Mouse (Mus musculus) adrenal gland, adult (tissue): Measurements from ENCODE around the gene Pomgnt2.
A peak's percentile ranks its signal among the peaks of the same experiment; 100 is the strongest.
"Not testable (repeated sequence)": the region's sequence is repeated elsewhere in the genome, so short reads cannot be mapped to it uniquely, and the experiment has no call there.

Source experiments
- DNase-seq, 2 experiments: peaks; one replicate each; pipeline ENCODE4 v3.0.0; 2022 to 2023; ENCODE audit warnings: low spot score in 1 of 2; ENCODE audit not compliant: inconsistent age in 2 of 2

The Pomgnt2 gene

DNA sequence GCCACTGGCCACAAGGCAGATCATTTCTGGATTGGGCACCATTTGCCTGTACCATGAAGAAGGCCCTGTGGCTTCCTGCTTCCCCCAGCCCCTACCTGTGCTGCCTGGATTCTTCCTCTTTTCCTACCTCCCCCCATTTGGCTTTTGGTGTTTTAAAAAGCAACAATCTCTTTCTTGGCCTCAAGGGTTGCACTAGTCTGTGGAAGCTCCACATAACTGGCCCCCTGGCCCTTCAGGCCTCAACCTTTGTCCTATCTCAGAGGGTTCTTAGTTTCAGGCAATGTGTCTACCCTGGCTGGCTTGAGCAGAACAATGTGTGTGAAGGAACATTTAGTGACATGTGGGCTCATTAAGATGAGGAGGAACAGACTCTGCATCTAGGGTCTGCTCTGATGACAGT, at the start of gene Pomgnt2:
Pomgnt2 (minus strand) TSS at position 101 of the 400 bp plus-strand sequence.
- DNase-seq, result no peak

DNA sequence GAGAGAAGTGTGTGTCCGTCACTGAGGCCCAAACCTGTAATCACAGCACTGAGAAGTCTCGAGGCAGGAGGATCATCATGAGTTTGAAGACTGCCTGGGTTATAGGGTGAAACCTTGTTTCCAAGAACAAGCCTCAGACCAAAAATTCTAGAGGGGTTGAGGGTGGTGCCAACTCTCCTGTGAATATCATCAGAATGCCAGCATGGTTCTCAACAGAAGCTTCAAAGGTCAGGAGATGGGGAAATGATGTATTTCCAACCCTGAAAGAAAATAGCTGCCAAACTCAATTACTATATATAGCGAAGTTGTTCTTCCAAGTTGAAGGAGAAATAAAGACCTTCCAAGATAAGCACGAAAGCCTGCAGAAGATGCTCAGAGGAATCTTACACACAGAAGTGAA, 42.9 kb upstream of the Pomgnt2 start:
- DNase-seq, result no peak

DNA sequence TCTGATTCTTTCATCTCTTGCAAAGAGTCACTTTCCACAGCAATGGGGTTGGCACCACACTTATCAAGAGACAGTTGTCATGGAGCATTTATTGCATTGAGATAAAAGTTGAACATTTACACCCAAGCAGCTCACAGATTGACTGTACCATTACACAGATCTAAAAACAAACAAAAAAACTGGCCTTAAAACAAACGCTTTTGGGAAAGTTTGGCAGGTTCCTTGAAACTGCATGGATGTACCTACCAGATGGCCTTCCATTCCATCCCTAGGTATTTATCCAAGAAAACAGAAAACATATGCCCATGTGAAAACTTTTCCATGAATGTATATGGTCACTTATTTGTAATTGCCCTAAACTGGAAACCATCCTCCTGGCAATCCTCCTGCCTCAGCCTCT, 41.7 kb upstream of the Pomgnt2 start:
- no peak for DNase-seq

DNA sequence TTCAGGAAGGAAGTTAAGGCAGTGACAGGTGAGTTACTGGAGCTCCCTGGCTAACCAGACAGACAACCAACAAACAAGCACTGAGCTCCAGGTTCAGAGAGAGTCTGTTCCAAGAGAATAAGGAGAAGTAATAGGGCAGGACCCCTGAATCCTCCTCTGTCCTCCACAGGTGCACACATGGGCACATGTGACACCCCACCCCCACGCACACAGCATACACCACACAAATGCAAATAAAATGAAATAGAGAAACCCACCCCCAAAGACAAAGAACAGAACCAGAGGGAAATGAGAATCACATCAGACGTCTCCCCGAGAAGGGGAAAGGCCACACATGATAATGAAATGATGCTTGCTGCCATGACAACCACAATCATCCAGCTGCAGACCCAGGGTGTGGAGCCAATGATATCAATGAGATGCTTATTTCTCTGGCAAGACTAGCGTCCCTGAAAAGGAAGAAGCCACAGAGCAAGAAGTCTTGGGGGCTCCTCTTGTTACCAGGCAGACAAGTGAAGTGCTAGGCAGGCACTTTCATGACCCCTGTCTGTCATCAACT, 39.7 kb upstream of the Pomgnt2 start:
- DNase-seq, result peak in 1 of 2 experiments; percentile 24

DNA sequence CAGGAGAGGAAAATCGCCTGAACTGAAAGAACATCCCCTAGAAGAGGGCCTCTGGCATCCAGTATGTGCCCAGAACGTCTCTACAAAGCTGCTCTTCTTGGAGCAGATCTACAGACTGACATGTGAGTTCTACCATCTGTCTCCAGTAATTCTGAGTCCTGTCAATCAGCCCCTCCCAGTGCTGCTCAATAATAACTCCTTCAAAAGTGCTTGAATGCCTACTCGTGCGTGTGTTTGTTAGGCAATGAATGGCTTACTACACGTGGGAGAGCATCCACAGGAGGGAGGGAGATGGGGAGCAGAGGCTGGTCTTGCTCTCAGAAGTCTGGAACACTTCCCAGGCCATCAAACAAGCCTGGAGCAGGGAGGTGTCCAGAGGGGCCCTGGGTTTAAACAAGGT, 38.9 kb upstream of the Pomgnt2 start:
- no peak for DNase-seq

DNA sequence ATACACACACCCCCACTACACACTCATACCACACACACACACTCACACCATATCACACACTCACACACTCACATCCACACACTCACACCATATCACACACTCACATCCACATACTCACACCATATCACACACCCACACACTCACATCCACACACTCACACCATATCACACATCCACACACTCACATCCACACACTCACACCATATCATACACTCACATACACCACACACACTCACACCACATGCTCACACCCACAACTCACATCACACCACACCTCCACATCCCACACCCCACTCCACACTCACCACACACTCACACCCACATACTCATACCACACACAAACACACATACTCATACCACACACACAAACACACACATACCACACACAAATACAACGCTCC, 38.0 kb upstream of the Pomgnt2 start:
- no peak for DNase-seq

DNA sequence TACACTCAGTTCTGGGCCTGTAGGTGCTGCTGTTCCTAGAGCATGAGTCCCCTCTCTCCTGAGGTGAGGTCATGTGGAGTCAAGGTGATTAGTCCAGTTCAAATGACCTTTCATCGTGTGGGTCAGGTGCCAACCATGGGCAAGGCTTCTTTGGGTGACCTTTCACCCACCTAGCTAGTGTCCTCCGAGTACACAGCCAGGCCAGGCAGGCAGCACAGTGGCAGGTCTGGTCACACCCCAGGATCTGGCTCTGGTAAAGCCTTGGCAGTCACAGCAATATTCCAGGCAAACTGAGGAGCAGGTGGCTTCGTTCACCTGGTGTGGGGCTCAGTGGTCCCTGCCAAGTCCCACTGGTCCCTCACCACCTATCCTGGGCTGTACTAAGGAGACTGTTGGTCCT, 35.2 kb upstream of the Pomgnt2 start:
- peak in 1 of 2 experiments; percentile 65 for DNase-seq

DNA sequence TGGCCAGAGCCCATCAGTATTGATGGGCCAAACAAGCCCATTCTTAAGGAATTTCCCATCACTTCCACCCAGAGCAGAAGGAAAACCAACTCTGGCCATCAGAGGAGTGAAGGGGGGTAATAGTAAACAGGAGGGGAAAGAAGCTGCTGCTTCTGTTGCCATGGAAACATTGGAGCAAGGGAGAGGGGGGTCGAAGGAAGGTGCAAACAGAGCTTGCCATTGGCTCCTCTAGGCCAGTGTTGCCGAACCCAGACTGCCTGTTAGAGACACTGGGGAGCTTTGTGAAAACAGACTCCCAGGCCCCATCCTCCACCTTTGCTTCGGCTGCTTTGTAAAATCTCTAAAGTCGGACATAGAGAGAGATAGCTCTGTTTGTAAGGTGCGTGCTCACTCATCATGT, 33.8 kb upstream of the Pomgnt2 start:
- no peak for DNase-seq

DNA sequence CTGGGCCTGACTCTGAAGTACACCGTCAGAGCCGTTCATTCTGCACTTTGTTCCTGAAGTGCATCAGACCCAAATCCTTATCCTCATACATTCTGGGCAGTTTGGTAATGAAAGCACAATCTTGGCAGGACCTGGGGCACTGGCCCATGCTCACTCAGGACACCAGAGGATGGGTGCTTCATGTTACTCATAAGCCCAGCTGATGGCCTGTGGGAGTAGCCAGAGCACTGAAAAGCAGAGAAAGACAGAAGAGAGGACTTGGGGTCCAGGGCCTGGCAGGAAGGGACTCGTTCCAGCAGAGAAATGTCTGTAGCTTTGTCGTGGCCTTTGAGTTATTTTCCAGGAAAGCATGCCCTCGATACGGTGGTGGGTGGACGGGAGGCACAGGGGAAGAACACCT, 32.9 kb upstream of the Pomgnt2 start:
- DNase-seq, result peak in 1 of 2 experiments; percentile 30

DNA sequence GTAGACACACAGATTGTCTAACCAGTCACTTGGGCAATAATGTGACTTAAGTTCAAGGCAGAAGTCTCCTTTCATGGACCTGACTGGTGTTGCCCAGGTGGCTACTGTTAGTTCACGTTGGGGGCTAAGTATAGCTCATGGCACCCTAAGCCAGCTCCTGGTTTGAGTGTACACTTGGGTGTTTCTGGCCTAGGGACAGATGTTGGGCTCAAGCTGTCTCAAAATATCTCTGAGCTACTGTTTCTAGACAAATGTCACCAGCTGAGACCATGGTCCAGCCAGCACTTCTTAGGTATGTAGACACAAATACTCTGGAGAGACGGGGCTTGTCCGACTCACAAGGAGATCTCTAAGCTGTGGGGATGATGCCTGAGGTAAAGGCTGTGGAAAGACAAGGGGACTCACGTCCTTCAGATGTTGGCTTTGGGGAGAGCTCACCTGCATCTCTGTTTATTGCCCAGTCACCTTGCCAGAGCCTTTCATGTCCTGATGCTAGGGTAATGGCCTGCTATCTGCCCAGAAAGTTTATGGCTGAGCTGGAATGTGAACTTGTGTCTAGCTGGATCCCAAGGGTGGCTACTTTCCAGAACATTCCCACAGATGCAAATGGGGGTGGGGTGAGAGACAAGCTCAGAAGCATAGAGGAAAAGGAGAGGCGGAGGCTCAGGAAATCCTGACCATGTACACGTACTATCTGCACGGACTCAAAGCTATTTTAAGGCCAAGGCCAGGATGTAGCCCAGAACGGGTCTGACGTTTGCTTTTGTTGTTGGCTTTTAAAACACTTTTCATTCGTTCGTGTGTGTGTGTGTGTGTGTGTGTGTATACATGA, 31.2 kb upstream of the Pomgnt2 start:
- peak; percentile 78 to 90 for DNase-seq

DNA sequence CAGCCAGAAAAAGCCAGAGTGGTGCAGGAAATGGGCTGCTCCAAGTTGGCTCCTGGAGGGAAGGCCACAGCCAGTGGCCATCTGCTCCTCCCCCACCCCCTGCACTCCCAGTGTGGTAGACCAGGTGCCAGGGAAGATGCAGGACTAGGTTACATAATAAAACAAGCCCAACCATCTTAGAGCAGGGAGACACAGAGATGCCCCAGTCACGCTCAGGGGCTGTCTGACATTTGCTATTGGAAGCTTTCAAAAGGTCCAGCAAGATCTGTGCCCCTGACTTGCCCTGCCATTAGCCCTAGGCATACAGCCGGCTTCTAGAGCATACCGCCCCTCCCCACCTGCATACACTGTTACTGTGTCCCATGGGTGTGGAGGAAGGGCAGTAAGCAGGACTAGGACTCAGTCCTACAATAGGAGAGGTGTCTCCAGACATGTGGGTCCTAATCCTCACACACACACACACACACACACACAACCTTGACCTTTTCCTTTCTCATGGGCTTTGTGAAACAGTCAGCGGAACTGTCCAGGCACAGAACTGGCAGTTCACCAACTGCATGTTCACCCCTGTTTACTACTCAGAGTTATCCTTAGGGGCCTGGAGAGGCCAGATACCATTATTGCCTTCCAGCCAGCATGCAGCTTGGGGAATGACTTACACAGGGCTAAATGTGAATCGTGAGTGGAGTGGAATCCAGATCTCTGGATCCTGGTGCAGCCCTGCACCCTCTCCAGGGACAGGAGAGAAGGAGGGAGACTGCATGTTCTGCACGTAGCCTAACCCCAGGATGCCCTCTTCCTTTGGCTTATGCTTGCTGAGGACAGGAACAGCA, 30.4 kb upstream of the Pomgnt2 start:
- DNase-seq, result peak; percentile 83 to 90

DNA sequence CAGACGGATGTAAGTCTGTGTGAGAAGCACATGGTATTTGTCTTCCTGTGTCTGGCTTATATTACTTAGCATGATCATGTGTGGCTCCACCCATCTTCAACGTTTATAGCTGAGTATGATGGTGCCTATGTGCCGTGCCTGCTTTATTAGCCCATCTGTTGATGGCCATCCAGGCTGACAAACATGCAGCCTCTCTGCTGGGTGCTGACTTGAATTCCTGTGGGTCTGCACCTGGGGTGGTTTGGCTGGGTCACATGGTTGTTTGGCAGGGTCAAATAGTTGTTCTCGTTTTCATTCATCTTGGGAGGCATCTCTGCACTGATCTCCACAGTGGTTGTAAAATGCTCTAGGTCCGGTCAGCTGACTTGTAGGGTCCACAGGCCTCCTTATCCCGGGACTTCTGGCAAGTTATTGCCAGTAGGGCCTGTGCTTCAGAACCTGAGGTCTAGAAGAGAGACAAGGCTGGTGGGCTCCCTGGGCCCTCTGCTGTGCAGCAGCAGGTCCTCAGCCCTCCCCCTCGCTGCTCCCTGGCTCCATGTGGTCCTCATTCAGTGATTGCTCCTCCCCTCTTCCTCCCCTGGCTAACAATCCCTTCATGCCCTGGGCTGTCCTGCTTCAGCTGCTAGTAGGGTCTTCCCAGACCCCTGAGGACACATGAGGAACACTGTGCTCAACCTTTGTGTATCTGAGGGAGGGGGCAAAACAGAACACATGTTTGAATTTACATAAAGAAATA, 29.1 kb upstream of the Pomgnt2 start:
- DNase-seq, result no peak

DNA sequence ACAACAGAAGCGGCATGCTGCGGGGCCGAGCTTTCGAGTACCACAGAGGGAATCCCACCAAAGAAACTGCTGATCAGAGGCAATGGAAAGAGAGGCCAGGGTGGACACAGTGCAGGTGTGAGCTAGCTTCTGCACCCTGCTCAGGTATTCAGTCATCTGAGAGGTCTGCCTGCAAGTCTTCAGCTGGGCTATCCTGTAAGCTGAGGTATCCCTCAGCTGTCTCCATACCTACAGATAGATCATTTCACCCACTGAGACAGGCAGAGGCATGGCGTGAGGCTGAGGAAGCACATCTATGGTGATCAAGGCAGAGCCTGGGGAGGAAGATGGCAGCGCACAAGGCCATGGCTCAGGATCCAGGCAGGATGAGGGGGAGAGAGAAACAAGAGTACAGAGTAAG, 27.5 kb upstream of the Pomgnt2 start:
- no peak for DNase-seq

DNA sequence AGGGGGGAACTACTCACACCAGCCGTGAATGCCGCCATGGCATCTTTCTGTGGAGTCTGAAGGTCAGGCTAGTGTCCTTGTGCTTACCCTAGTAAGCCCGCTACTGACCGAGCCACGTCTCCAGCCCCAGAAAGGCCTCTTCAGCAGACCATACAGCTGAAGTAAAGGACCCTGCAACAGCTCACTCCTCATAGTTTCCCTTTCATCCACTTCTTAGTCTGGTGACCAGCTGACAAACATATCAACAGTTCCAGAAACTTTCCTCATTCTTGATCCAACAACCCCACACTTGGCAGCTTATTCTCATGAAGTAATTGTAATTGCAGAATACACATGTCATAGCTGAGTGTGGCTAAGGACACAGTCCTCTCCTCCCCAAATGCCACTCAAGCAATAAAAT, 27.0 kb upstream of the Pomgnt2 start:
- DNase-seq, result peak; percentile 46 to 80

DNA sequence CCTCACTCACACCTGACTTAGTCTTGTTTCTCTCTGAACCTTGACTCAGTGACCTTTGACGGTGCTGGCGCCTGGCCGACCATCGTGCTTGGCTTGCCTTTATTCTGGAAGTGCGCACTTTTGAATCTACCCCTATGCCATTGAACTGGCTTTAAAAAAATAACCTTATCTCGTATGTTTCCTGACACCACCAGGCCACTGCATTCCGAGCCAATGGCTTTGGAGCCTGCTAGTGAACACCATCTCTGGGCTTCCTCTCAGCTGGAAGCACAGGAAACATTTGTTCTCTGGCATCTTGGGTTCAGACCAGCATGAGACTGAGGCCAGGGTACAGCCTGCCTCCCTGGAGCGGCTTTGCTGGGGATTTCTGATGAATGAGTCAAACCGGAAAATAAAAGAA, 25.9 kb upstream of the Pomgnt2 start:
- DNase-seq, result peak; percentile 91 to 96

DNA sequence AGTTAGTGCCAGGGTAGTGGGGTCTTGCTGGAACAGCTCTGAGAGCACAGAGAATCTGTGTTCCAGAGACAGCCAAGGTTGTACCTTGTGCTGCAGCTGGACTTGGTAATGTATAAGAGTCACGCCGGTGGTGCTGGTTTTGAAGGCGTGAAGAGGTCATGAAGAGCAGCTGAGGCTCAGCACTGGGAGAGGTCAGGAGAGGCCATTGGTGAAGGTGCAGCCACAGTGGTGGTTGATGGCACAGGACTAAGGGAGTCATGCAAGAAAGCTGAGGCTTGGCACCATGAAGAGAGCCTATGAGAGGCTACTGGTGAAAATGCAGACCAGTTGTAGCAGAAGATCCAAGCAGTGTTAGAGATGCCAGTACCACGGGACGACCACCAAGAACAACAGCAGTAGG, 24.7 kb upstream of the Pomgnt2 start:
- no peak for DNase-seq

DNA sequence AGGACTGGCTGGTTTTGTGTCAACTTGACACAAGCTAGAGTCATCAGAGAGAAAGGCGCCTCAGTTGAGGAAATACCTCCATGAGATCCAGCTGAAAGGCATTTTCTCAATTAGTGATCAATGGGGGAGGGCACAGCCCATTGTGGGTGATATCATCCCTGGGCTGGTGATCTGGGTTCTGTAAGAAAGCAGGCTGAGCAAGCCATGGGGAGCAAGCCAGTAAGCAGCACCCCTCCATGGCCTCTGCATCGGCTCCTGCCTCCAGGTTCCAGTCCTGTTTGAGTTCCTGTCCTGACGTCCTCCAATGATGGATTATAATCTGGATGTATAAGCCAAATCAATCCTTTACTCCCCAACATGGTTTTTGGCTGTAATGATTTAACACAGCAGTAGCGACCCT, 24.3 kb upstream of the Pomgnt2 start:
- not testable (repeated sequence) for DNase-seq

DNA sequence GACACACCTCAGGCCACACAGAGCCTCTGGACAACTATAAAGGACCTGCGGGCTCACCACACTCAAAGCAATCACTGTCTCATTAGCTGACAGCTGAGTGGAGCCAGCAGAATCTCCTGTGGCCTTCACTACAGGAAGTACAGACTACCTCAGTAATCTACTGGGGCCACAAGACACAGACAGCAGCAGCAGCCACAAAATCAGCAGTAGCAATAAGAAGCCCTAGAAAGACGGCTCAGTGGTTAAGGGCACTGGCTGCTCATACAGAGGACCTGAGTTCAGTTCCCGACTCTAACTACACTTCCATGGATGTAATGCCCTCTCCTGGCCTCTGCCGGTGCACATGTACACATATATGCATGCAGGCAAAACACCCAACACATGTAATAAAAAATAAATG, 23.4 kb upstream of the Pomgnt2 start:
- DNase-seq, result peak in 1 of 2 experiments; percentile 53

DNA sequence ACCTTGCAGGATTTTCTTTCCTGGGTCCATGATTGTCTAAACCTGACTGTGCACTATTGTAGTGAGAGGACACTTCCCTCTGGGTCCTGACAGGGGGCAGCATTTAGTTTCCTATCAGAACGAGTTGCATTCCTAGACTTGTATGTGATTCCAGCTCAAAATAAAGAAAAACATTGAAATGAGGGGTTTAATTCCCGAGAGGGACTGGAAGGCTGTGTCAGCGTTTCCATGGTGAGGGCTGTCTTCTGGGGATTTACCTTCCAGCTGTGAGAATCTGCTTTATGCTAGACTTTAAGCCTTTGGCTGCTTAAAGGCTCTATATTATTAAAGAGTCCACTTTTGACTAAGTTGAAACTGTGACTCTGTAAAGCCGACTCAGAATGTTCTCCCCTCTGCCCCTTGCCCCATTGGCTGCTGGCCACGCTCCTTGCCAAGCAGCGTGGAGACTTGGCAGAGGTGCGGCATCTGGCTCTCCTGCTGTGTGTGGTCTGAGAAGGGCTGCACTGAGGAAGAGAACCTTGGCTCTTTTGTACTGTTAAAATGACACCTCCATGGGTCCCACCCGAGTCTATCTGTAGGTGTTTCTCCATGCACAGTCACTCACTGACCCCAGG, 22.0 kb upstream of the Pomgnt2 start:
- DNase-seq, result peak; percentile 70 to 90

DNA sequence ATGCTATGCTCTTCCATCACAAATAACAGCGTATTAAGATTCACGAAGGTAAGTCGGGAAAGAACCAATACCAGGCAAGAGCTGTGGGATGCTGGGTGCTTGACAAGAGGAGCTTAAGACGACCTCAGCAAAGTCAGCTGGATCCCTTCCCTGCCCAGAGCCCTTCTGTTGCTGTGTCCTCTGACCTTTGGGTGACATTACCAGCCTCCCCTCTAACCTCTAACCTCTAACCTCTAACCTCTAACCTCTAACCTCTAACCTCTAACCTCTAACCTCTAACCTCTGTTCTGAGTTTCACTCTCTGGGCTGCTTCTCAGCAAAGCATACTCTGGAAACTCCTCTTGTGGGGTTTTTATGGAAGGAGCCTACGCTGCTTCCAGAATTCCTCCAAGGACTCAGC, 21.2 kb upstream of the Pomgnt2 start:
- peak in 1 of 2 experiments; percentile 23 for DNase-seq

DNA sequence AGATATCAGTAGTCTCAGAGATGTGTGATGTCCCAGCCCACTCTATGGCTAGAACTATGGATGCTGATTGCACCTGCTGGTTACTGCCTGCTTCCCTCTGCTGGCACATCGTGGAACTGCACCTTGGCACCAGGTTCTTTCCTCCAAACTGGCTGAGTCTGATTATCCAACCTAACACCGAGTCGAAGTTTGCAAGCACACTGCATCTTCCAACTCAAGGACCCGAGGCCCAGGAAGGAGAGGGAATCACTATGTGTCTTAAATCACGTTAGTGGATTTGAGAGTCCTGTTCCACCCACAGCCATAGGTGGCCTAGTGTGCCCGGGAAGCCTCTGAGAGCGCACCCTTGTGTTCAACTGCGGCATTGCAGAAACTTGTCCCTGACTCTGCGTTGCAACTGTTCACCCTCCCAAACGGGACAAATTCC, 17.3 kb upstream of the Pomgnt2 start:
- peak; percentile 81 to 95 for DNase-seq
